Mouse (Mus musculus) thymus, adult 2 months (tissue): ENCODE measurements at regions not wholly inside any gene's neighbourhood (a gene's known extent, or its start where the extent isn't known, plus 50 kb on each side); places are given as distances from the start of the nearest gene placed in this dataset.

Experiments used
- CTCF ChIP-seq: fragments of 200-500 bp; IDR thresholded peaks from 2 replicates; pipeline ENCODE4 v1.5.1; 2012; ENCODE audit warnings: mild to moderate bottlenecking, control low read depth, low read length, moderate library complexity, borderline replicate concordance; ENCODE audit not compliant: control insufficient read depth, poor library complexity, insufficient read depth; ENCODE audit errors: extremely low read depth
- POLR2A ChIP-seq: fragments of 200-500 bp; IDR thresholded peaks from 2 replicates; pipeline ENCODE4 v1.6.1; 2012; ENCODE audit warnings: mild to moderate bottlenecking, low read length, control low read depth, moderate library complexity; ENCODE audit not compliant: control insufficient read depth, poor library complexity, insufficient read depth; ENCODE audit errors: extremely low read depth

DNA sequence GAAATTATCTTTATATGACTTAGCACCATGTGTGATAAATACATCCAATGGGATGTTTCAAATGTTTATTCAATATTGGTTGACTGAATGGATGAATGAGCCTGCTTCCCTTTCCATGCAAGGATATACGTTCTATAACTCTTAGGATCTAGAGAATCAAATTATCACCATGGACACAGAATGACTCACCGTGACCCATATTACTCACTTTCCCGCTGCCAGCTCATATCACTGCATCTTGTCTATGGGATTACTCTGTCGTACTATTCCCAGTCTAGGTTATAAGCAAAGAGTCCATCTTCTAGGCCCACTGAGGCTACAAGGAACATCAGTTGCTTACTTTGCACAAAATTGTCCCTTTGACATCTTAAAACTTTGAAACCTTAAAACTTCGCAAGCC lies 141.0 kb upstream of the Thbs1 start:
- no peak for TF ChIP-seq POLR2A
- TF ChIP-seq CTCF, result no peak
